Mouse (Mus musculus) gastrocnemius, postnatal 4 days (tissue): ENCODE measurements around the gene Retnla. TPM values are rescaled to one million over a fixed set of nuclear protein-coding genes. Genes with fewer than 3 reads are reported as not detected.
"Not testable (repeated sequence)": the region's sequence is repeated elsewhere in the genome, so short reads cannot be mapped to it uniquely, and the experiment has no call there.

Experiments
- DNase-seq, 2 experiments: peaks; one replicate each; pipeline ENCODE4 v3.0.0; 2021 to 2022; ENCODE audit warnings: low spot score in 2 of 2, mixed read lengths in 2 of 2
- long read RNA-seq, 2 experiments: library from polyadenylated mRNA; stranded (forward); transcript quantifications; one replicate each; pipeline ENCODE4 v2.0.0; 2021
- total RNA-seq, 2 experiments: library from RNA; stranded (reverse); gene quantifications; 2 replicates each; pipeline ENCODE4 v1.2.3; 2021

The Retnla gene
- not detected for total RNA-seq
- long read RNA-seq, experiment 1, result 0 reads
- long read RNA-seq, experiment 2, result 0 reads

- DNase-seq, result no peak
Measured at GRCm38 (mm10) chr16:48842266-48842665, at the start of gene Retnla. Retnla (plus strand) TSS chr16:48842551.

GRCm38 (mm10) chr16:48798285-48798684, 44.1 kb upstream of the Retnla start:
- no peak for DNase-seq

GRCm38 (mm10) chr16:48799470-48799869, 42.9 kb upstream of the Retnla start:
- DNase-seq, result no peak

- DNase-seq, result no peak
Measured at GRCm38 (mm10) chr16:48800906-48801305, 41.4 kb upstream of the Retnla start.

- no peak for DNase-seq
Measured at GRCm38 (mm10) chr16:48805412-48805811, 36.9 kb upstream of the Retnla start.

GRCm38 (mm10) chr16:48806521-48806920, 35.8 kb upstream of the Retnla start:
- no peak for DNase-seq

- DNase-seq, result no peak
Measured at GRCm38 (mm10) chr16:48809374-48809773, 33.0 kb upstream of the Retnla start.

- no peak for DNase-seq
Measured at GRCm38 (mm10) chr16:48811881-48812436, 30.4 kb upstream of the Retnla start.

GRCm38 (mm10) chr16:48816695-48817094, 25.7 kb upstream of the Retnla start, which contains the start of gene Retnlb:
Retnlb (plus strand) TSS chr16:48816856.
- DNase-seq, result no peak

GRCm38 (mm10) chr16:48818524-48818923, 23.8 kb upstream of the Retnla start:
- DNase-seq, result no peak

GRCm38 (mm10) chr16:48826474-48826873, 15.9 kb upstream of the Retnla start:
- DNase-seq, result no peak

GRCm38 (mm10) chr16:48827625-48828024, 14.7 kb upstream of the Retnla start:
- DNase-seq, result no peak

- no peak for DNase-seq
Measured at GRCm38 (mm10) chr16:48829060-48829459, 13.3 kb upstream of the Retnla start.

- DNase-seq, result no peak
Measured at GRCm38 (mm10) chr16:48832055-48832454, 10.3 kb upstream of the Retnla start.

- DNase-seq, result not testable (repeated sequence)
Measured at GRCm38 (mm10) chr16:48833626-48834025, 8.7 kb upstream of the Retnla start.

- no peak for DNase-seq
Measured at GRCm38 (mm10) chr16:48843671-48844386, 1.5 kb downstream of the Retnla start.

- not testable (repeated sequence) for DNase-seq
Measured at GRCm38 (mm10) chr16:48865004-48865403, 22.7 kb downstream of the Retnla start.

GRCm38 (mm10) chr16:48867690-48868089, 25.3 kb downstream of the Retnla start:
- DNase-seq, result no peak

GRCm38 (mm10) chr16:48868663-48869062, 26.3 kb downstream of the Retnla start:
- no peak for DNase-seq

- no peak for DNase-seq
Measured at GRCm38 (mm10) chr16:48869671-48870070, 27.3 kb downstream of the Retnla start.

GRCm38 (mm10) chr16:48871754-48872153, 29.4 kb downstream of the Retnla start:
- no peak for DNase-seq

- no peak for DNase-seq
Measured at GRCm38 (mm10) chr16:48872321-48872720, 30.0 kb downstream of the Retnla start, which contains the start of gene Retnlg. Retnlg (plus strand) TSS chr16:48872621.

GRCm38 (mm10) chr16:48890733-48891132, 48.4 kb downstream of the Retnla start:
- DNase-seq, result no peak
